8 mouse cellular contexts compared by ENCODE assay signal in the genomic region with DNA sequence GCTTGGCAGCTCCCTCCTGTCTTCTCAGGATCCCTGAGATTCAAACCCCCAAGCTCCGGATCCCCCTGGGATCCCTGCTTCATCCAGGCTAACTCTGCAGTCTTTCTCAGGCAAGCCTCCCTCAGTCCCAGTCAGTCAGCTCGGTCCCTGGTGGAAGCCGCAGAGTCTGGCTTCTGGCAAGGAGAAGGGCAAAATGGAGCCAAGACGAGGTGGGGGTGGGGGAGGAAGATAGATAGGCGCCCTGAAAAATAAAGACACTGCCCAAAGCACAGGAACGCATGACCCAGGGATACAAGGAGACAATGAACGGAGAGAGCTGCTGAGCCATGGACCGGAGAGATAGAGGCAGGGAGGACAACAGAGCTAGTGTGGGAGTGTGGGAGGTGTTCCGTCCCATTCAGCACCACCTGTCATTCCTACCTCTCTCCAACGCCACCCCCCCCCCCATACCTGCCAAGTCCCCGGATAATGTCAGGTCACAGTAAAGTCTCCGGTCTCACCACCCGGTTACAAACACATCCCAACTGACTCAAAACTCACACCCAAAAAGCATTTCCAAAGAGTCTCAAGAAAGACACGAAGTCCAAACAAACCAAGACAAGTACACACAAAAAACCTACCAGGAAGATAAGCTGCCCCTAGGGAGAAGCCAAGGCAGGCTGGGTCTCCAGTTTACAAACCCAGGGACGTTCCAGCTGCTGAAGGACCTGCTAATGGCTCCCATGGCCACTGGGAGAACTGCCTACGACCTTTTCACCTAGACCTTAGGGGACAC. TPM values are rescaled to one million over a fixed set of nuclear protein-coding genes. Genes with fewer than 3 reads are reported as not detected.
DNase-seq lines count a peak whose midpoint lies in the region; ATAC-seq and TF ChIP-seq lines count a peak whose summit lies in the region.

No protein-coding gene starts in this region.

- TF ChIP-seq CTCF in small intestine, adult 2 months (IDR thresholded peaks at IDR 0.05; ENCODE audit: extremely low read depth, insufficient read length, insufficient replicate concordance, low read depth, low read length): no peak

- H3K4me2 ChIP-seq in liver, embryonic 11.5 days: peak overlapping the region; percentile 68

- DNase-seq in left cerebral cortex, postnatal 4 days: peak; percentile 61
- no peak for DNase-seq in left cerebral cortex, adult 11 months (ENCODE audit: low spot score)
- peak; percentile 74 to 76 for DNase-seq in cerebellum, postnatal 14 days
- peak; percentile 58 to 68 for DNase-seq in heart, postnatal 10 days
- DNase-seq in liver, embryonic 11.5 days (ENCODE audit: low spot score): no peak
- no peak for DNase-seq in thymus, postnatal 10 days (ENCODE audit: low spot score in 2 of 2)
- no peak for DNase-seq in natural killer cell, adult 2 months (ENCODE audit: low spot score in 2 of 2)

- WGBS in liver, embryonic 11.5 days: 5% methylated on average over 16 of the region's 16 CpGs
- WGBS in small intestine, adult 2 months: 3% methylated on average over 16 of the region's 16 CpGs

- ATAC-seq in liver, embryonic 11.5 days (replicated peaks; ENCODE audit: low FRiP score): no peak

- peaks cover 11% of the 10 kb centered on the region for H3K4me1 ChIP-seq in liver, embryonic 11.5 days (replicated peaks; ENCODE audit: control insufficient read depth, insufficient read depth, low read length)
- H3K4me1 ChIP-seq in small intestine, adult 2 months (ENCODE audit: control insufficient read depth, insufficient read depth, insufficient read length, low read length): peaks cover 28% of the 10 kb centered on the region

- H3K9me3 ChIP-seq in liver, embryonic 11.5 days (ENCODE audit: control insufficient read depth, low read length): no peaks in the 10 kb centered on the region

- H3K36me3 ChIP-seq in liver, embryonic 11.5 days (ENCODE audit: control insufficient read depth, insufficient read depth, low read length): no peaks in the 10 kb centered on the region
- no peaks in the 10 kb centered on the region for H3K36me3 ChIP-seq in small intestine, adult 2 months (ENCODE audit: control insufficient read depth, insufficient read depth, low read length)

- H3K27me3 ChIP-seq in liver, embryonic 11.5 days (replicated peaks; ENCODE audit: control insufficient read depth, insufficient read depth, low read length): peaks cover 83% of the 10 kb centered on the region
- H3K27me3 ChIP-seq in small intestine, adult 2 months (ENCODE audit: control insufficient read depth, insufficient read depth, low read length): no peaks in the 10 kb centered on the region

- intact Hi-C loops in left cerebral cortex, postnatal 4 days (cut with DNase I): no loop called here
- intact Hi-C loops in heart, postnatal 10 days (cut with DNase I): no loop called here

- peak overlapping the region; percentile 59 for H3K4me3 ChIP-seq in liver, embryonic 11.5 days (ENCODE audit: low read depth, low read length)
- H3K4me3 ChIP-seq in small intestine, adult 2 months (ENCODE audit: low read depth, low read length): peak overlapping the region; percentile 90

- H3K27ac ChIP-seq in liver, embryonic 11.5 days (ENCODE audit: low read depth, low read length): peak overlapping the region; percentile 35
- peak overlapping the region; percentile 80 for H3K27ac ChIP-seq in small intestine, adult 2 months (ENCODE audit: insufficient read depth, low read depth, low read length)

- no peak for TF ChIP-seq POLR2A in small intestine, adult 2 months (IDR thresholded peaks at IDR 0.05; ENCODE audit: low read depth, low read length)

- peak overlapping the region; percentile 10; the same call in 1 of the 2 replicates for H3K9ac ChIP-seq in liver, embryonic 11.5 days (ENCODE audit: low read depth, low read length)

RNA-seq across cellular contexts. Expression of a gene that starts 3.0 kb away (rescaled TPM):
- 10 to 100 TPM; 42.6 to 50.1 TPM for total RNA-seq in left cerebral cortex, postnatal 4 days (2021)
- 10 to 100 TPM; 56.8 to 66.6 TPM for total RNA-seq in heart, postnatal 10 days (2021)
- 13.2 and 15.9 TPM in 2 replicates for polyA plus RNA-seq in liver, embryonic 11.5 days (2014; fragmentation: Nextera tagmentation; extraction: Ambion mirVana)
- 51.9 and 76.9 TPM in 2 replicates for polyA plus RNA-seq in small intestine, adult 2 months (2012; rRNA removed)

RNA-seq across cellular contexts. Expression of a gene that starts 27.9 kb away (rescaled TPM):
- 10 to 100 TPM; 29.1 to 31.8 TPM for total RNA-seq in left cerebral cortex, postnatal 4 days (2021)
- total RNA-seq in heart, postnatal 10 days (2021): 10 to 100 TPM; 15.5 to 18.7 TPM
- polyA plus RNA-seq in liver, embryonic 11.5 days (2014; fragmentation: Nextera tagmentation; extraction: Ambion mirVana): 55.3 and 58.6 TPM in 2 replicates
- 11.0 and 17.2 TPM in 2 replicates for polyA plus RNA-seq in small intestine, adult 2 months (2012; rRNA removed)

RNA-seq across cellular contexts. Expression of a gene that starts 34.0 kb away (rescaled TPM):
- total RNA-seq in left cerebral cortex, postnatal 4 days (2021): 10 to 100 TPM; 51.5 to 53.3 TPM
- 10 to 100 TPM; 25.2 to 34.0 TPM for total RNA-seq in heart, postnatal 10 days (2021)
- polyA plus RNA-seq in liver, embryonic 11.5 days (2014; fragmentation: Nextera tagmentation; extraction: Ambion mirVana): 18.8 and 20.6 TPM in 2 replicates
- 18.2 and 26.5 TPM in 2 replicates for polyA plus RNA-seq in small intestine, adult 2 months (2012; rRNA removed)

RNA-seq across cellular contexts. Expression of a gene that starts 57.9 kb away (rescaled TPM):
- total RNA-seq in left cerebral cortex, postnatal 4 days (2021): not detected
- not detected for total RNA-seq in heart, postnatal 10 days (2021)
- 0.09 and 0.18 TPM in 2 replicates for polyA plus RNA-seq in liver, embryonic 11.5 days (2014; fragmentation: Nextera tagmentation; extraction: Ambion mirVana)
- 0.23 and 85.7 TPM in 2 replicates for polyA plus RNA-seq in small intestine, adult 2 months (2012; rRNA removed)

Comparison
In these comparisons a context has a peak if more than half of its experiments do, and no peak if none do; other contexts are left out.
1. DNase-seq: peak in left cerebral cortex, postnatal 4 days (single experiment), cerebellum, postnatal 14 days (2 of 2) and heart, postnatal 10 days (2 of 2); none in left cerebral cortex, adult 11 months (single experiment), liver, embryonic 11.5 days (single experiment), thymus, postnatal 10 days (0 of 2) and natural killer cell, adult 2 months (0 of 2).